Mouse (Mus musculus) stomach, postnatal 0 days (tissue): ENCODE results near the gene E2f7.

Experiments used
- CTCF ChIP-seq: IDR thresholded peaks from 2 replicates; pipeline ENCODE4 v1.5.1; 2016; ENCODE audit warnings: antibody characterized with exemption, low read depth, mild to moderate bottlenecking, moderate library complexity
- EP300 ChIP-seq: optimal IDR thresholded peaks from 2 replicates; pipeline ENCODE3; 2016; ENCODE audit warnings: antibody characterized with exemption

- TF ChIP-seq CTCF (no peak), EP300 (no peak)
Measured at GRCm38 (mm10) chr10:110745640-110746032, 397 bp downstream of the E2f7 start.
